Mouse (Mus musculus): ENCODE data around the gene Nkx6-1.
A peak's percentile ranks its signal among the peaks of the same experiment; 100 is the strongest.

Nkx6-1 gene

GRCm38 (mm10) chr5:101664945-101665615 is at the start of gene Nkx6-1:
Gene Nkx6-1, minus strand, starts transcription at chr5:101664996.
- ATAC-seq (ENCODE audit: low TSS enrichment): no peak

- peak; percentile 62 for ATAC-seq (ENCODE audit: low TSS enrichment)
Observed at GRCm38 (mm10) chr5:101713064-101713613, 48.3 kb upstream of the Nkx6-1 start.

GRCm38 (mm10) chr5:101703374-101704260 is 38.8 kb upstream of the Nkx6-1 start:
- ATAC-seq (ENCODE audit: low TSS enrichment): peak; percentile 86

GRCm38 (mm10) chr5:101702636-101703035 is 37.8 kb upstream of the Nkx6-1 start:
- no peak for ATAC-seq (ENCODE audit: low TSS enrichment)

- no peak; the same call in 1 of the 2 replicates for ATAC-seq (ENCODE audit: low TSS enrichment)
Observed at GRCm38 (mm10) chr5:101700607-101701006, 35.8 kb upstream of the Nkx6-1 start.

GRCm38 (mm10) chr5:101688581-101688980 is 23.8 kb upstream of the Nkx6-1 start:
- ATAC-seq (ENCODE audit: low TSS enrichment): peak; percentile 59; the same call in 1 of the 2 replicates

- ATAC-seq (ENCODE audit: low TSS enrichment): no peak
Observed at GRCm38 (mm10) chr5:101683340-101683739, 18.5 kb upstream of the Nkx6-1 start.

- no peak for ATAC-seq (ENCODE audit: low TSS enrichment)
Observed at GRCm38 (mm10) chr5:101680338-101680737, 15.5 kb upstream of the Nkx6-1 start.

- peak; percentile 67; the same call in 1 of the 2 replicates for ATAC-seq (ENCODE audit: low TSS enrichment)
Observed at GRCm38 (mm10) chr5:101669381-101669780, 4.6 kb upstream of the Nkx6-1 start.

GRCm38 (mm10) chr5:101668475-101668874 is 3.7 kb upstream of the Nkx6-1 start:
- no peak for ATAC-seq (ENCODE audit: low TSS enrichment)

GRCm38 (mm10) chr5:101668028-101668427 is 3.2 kb upstream of the Nkx6-1 start:
- ATAC-seq (ENCODE audit: low TSS enrichment): no peak

GRCm38 (mm10) chr5:101667263-101667990 is 2.6 kb upstream of the Nkx6-1 start:
- no peak for ATAC-seq (ENCODE audit: low TSS enrichment)

- ATAC-seq (ENCODE audit: low TSS enrichment): no peak
Observed at GRCm38 (mm10) chr5:101666713-101667112, 1.9 kb upstream of the Nkx6-1 start.

- ATAC-seq (ENCODE audit: low TSS enrichment): no peak
Observed at GRCm38 (mm10) chr5:101666091-101666490, 1.3 kb upstream of the Nkx6-1 start.

- 0 out of 2 replicates have a peak, but pooled peaks have one; percentile 13 for ATAC-seq (ENCODE audit: low TSS enrichment)
Observed at GRCm38 (mm10) chr5:101664423-101664921, 324 bp downstream of the Nkx6-1 start.

- no peak for ATAC-seq (ENCODE audit: low TSS enrichment)
Observed at GRCm38 (mm10) chr5:101663621-101664422, 974 bp downstream of the Nkx6-1 start.

GRCm38 (mm10) chr5:101663176-101663575 is 1.6 kb downstream of the Nkx6-1 start:
- no peak for ATAC-seq (ENCODE audit: low TSS enrichment)

- no peak for ATAC-seq (ENCODE audit: low TSS enrichment)
Observed at GRCm38 (mm10) chr5:101662485-101662884, 2.3 kb downstream of the Nkx6-1 start.

- ATAC-seq (ENCODE audit: low TSS enrichment): no peak
Observed at GRCm38 (mm10) chr5:101661561-101662211, 3.1 kb downstream of the Nkx6-1 start.

GRCm38 (mm10) chr5:101660666-101661065 is 4.1 kb downstream of the Nkx6-1 start:
- ATAC-seq (ENCODE audit: low TSS enrichment): no peak
